Mouse (Mus musculus) hindbrain, embryonic 13.5 days (tissue): Measurements from ENCODE around the gene Tmem87a. TPM values are rescaled to one million over a fixed set of nuclear protein-coding genes. Genes with fewer than 3 reads are reported as not detected.

Experiments used
- polyA plus RNA-seq: library from polyadenylated mRNA; unstranded; fragments of >200 nt; fragmentation: Nextera tagmentation; extraction: Ambion mirVana; gene quantifications from 2 replicates; pipeline ENCODE4 v1.2.1, GENCODE M21; 2015

Tmem87a gene
- polyA plus RNA-seq, 1 experiment from 2014 or later = 8.4 TPM

Other genes starting within 250 kb of the Tmem87a start
- 16.1 and 19.9 TPM in 2 replicates for gene Ehd4, start 249.5 kb downstream of the Tmem87a start, polyA plus RNA-seq
- gene Pla2g4e, start 158.8 kb downstream of the Tmem87a start, polyA plus RNA-seq = 1.2 and 2.0 TPM in 2 replicates
- 0.05 TPM in 1 of 2 replicates, not detected in the other for gene Pla2g4d, start 114.9 kb downstream of the Tmem87a start, polyA plus RNA-seq
- not detected in 2 replicates for gene Pla2g4f, start 89.9 kb downstream of the Tmem87a start, polyA plus RNA-seq
- gene Vps39, start 51.0 kb downstream of the Tmem87a start, polyA plus RNA-seq = 44.8 and 47.4 TPM in 2 replicates
- 10.3 and 12.0 TPM in 2 replicates for gene Ganc, start 217 bp downstream of the Tmem87a start, polyA plus RNA-seq
- 1.5 and 1.6 TPM in 2 replicates for gene Capn3, start 51.9 kb upstream of the Tmem87a start, polyA plus RNA-seq
- 43.6 and 44.2 TPM in 2 replicates for gene Zfp106, start 159.7 kb upstream of the Tmem87a start, polyA plus RNA-seq
- 22.1 and 23.7 TPM in 2 replicates for gene Snap23, start 163.6 kb upstream of the Tmem87a start, polyA plus RNA-seq
- gene Haus2, start 205.3 kb upstream of the Tmem87a start, polyA plus RNA-seq = 29.3 and 31.8 TPM in 2 replicates
- gene Lrrc57, start 205.4 kb upstream of the Tmem87a start, polyA plus RNA-seq = 34.1 and 36.1 TPM in 2 replicates
- 5.0 TPM in 2 replicates for gene Stard9, start 225.0 kb upstream of the Tmem87a start, polyA plus RNA-seq